Mouse (Mus musculus) regulatory T cell (primary cell): ENCODE measurements at regions not wholly inside any gene's neighbourhood (a gene's known extent, or its start where the extent isn't known, plus 50 kb on each side); places are given as distances from the start of the nearest gene placed in this dataset.

Experiments used
- in situ Hi-C: fragments of 300-600 bp; cut with MboI, MseI; formaldehyde crosslinking; loops from one replicate; pipeline ENCODE4 v1.15.1; 2025; ENCODE audit warnings: high pct_unique_total_duplicates

DNA sequence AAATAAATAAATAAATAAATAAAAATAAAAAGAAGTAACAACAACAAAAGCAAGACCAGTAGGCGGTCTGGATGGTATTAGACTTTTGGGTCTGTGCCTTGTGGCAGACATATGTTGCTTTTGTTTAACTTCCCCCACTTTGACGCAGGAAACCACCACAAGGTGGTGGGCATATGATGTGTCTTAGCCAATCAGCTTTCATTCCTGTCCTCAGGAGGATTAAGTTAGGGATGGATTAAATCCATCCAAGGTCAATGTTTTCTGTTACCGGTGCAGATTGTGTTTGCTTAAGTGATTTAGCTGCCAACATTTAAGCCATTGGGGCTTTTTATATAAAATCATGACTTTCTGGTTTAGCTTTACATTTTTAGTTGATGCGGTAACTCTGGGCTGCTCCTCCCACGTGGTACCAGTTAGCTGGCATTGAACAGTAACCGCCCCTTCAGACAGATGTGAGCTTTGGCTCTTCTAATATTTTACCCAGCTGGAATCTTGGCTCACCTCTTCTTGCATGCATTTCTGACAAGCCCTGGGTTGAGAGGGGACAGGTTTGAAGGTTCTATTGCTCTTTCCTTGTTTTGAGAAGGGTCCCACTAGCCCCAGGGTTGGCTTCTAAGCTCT, 121.0 kb upstream of the Xylt1 start:
- in situ Hi-C loops: no loop called here

- in situ Hi-C loops: no loop called here
These were observed 120.2 kb upstream of the Xylt1 start for GRCm38 (mm10) chr7:117260596-117260995.

DNA sequence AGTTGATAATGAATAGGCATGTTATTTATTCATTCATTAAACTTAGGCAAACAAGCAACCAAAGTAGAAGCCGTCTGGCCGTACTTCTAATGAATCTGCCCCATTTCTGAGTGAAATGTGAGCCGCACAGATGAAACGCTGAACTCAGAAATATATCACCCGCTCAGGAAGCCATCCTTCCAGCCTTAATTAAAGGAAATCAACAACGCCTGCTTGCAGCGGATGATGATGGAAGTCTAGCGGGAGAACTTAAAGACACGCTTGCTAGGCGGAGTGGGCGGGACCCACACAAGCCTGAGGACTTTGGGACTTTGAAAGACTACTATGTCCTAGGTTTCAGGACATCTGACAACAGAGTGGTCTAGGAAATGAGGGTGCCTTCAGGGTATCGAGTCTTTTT, 117.7 kb upstream of the Xylt1 start:
- in situ Hi-C loops: no loop called here

GRCm38 (mm10) chr7:117264341-117264740, 116.4 kb upstream of the Xylt1 start:
- in situ Hi-C loops: no loop called here

- in situ Hi-C loops: no loop called here
These were observed 112.7 kb upstream of the Xylt1 start for GRCm38 (mm10) chr7:117268096-117268495.

DNA sequence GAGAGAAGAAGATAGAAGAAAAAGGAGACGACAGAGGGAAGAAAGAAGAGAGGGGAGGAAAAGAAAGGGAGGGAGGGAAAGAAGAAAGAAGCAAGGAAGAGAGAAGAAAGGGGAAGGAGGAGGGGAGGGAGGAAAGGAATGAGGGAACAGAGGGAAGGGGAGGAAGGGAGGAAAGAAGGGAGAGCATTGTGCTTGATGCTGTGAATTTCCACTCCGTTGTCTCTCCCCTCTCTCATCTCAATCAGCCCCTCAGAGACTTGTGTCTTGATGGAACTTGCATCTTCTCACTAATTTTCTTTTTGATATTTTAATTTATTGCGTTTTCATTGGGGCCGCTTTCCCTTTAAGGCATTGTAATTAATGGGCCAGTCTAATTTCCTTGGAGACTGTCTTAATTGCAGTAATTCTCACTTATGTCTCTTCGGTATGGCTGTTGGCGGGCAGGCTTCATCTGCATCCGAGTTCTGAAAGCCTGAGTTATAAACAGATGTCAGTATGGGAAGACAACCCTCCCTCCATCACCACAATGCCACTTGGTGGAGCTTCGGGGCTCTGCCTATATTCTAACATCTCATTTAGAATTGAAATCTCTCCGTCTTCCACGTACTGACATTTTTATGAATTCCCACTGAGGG, 111.4 kb upstream of the Xylt1 start:
- in situ Hi-C loops: no loop called here

GRCm38 (mm10) chr7:117278388-117278961, 102.3 kb upstream of the Xylt1 start:
- in situ Hi-C loops: no loop called here

DNA sequence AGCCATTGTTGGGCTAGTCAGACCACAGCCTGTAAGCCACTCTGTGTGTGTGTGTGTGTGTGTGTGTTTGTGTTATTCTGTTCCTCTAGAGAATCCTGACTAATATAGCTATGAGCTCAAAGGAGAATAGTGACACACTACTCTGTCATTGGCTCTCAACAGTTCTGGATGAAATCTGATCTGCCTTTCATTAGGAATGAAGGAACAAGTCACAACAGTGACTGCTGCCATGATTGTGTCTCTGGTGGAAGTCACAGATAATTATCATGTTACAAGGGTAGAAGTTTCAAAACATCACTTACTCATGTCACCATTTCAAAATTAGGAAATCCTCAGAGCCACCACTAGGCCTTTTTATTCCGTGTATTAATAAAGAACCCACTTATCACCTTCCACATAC, 98.6 kb upstream of the Xylt1 start:
- in situ Hi-C loops: no loop called here

DNA sequence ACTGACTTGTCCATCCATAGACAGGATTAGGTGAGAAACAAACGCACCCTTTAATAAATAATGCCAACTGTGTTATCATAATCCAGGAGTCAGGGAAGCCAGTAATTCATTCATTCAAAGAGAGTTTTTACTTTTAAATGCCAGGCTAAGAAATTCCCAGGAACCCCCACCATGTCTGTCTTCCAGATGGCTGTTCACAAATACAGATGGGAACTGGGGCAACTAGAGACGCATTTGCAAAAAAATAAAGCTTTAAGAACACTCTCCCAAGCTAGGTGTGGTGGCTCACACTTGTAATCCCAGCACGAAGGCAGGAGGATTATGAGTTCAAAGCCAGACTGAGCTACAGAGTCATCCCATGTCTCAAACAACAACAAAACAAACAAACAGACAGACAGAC, 95.6 kb upstream of the Xylt1 start:
- in situ Hi-C loops: no loop called here

- in situ Hi-C loops: no loop called here
These were observed 94.8 kb upstream of the Xylt1 start for GRCm38 (mm10) chr7:117285985-117286384.

DNA sequence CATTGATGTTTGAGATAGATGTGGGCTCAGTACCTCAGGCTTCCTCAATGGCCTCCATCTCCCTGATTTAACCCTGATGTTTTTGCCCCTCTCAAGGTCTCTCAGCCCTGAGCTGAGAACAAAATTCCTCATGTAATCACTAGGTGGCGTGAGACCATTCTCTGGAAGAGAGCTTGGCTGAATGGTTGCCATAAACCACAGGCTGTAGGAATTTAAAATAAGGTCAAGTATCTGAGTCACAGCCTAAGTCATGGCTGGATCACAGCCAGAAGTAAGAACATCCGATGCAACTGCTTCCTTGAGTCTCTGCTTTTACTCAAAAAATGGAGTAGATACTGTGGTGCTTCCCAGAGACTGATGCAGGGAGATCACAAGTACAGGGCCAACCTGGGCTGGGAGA, 77.1 kb upstream of the Xylt1 start:
- in situ Hi-C loops: no loop called here

GRCm38 (mm10) chr7:117310586-117311200, 70.1 kb upstream of the Xylt1 start:
- in situ Hi-C loops: no loop called here

DNA sequence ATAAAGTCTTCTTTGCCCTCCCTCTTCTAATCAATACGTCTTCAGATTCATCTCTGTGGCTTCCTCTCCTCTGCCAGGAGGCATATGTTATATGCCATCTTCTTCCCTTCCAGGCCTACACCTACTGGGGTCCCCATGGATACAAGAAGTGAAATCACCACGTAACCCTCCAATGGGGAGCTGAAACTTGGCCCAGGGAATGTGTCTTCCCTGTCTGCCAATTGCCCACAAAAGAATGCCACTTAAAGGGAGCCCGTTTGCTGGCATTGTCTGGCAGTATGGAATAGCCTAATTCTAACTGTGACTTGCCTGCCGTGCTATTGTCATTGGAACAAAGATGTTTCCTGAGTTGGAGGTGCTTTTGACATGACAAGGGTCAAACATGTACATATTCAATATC, 69.5 kb upstream of the Xylt1 start:
- in situ Hi-C loops: no loop called here

- in situ Hi-C loops: no loop called here
These were observed 64.5 kb upstream of the Xylt1 start for GRCm38 (mm10) chr7:117316126-117316805.

DNA sequence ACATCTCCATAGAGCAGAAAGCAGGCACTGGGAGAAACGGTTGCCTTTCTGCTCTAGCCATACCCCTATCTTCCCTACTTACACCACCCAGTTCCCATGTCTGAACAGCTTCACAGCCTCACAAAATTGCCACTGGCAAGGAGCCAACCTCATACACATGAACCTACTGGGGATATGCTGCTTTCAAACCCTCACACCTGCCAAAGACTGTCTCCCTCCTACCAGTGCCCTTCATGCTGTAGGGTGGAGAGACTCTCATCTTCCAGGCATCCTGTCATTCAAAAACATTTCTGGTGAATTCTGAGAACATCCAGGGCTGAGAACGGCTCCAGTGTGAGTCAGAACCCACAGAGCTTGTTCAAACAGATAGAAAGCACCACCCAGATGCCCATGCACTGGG, 63.4 kb upstream of the Xylt1 start:
- in situ Hi-C loops: no loop called here

GRCm38 (mm10) chr7:117320552-117320951, 60.2 kb upstream of the Xylt1 start:
- in situ Hi-C loops: no loop called here
